Mouse (Mus musculus): ENCODE measurements around the gene 1110004F10Rik.
"Not testable (repeated sequence)": the region's sequence is repeated elsewhere in the genome, so short reads cannot be mapped to it uniquely, and the experiment has no call there.

1110004F10Rik gene

GRCm38 (mm10) chr7:116039196-116039537 is at the start of gene 1110004F10Rik:
TSS of gene 1110004F10Rik (plus strand) at chr7:116039397.
- DNase-seq (ENCODE audit: low spot score) = peak; percentile 35

- no peak for DNase-seq (ENCODE audit: low spot score)
Measured at GRCm38 (mm10) chr7:116002726-116003125, 36.5 kb upstream of the 1110004F10Rik start.

GRCm38 (mm10) chr7:116029991-116030390 is 9.2 kb upstream of the 1110004F10Rik start:
- DNase-seq (ENCODE audit: low spot score) = peak; percentile 17

- DNase-seq (ENCODE audit: low spot score) = peak; percentile 66
Measured at GRCm38 (mm10) chr7:116030597-116031387, 8.4 kb upstream of the 1110004F10Rik start.

- DNase-seq (ENCODE audit: low spot score) = no peak
Measured at GRCm38 (mm10) chr7:116031388-116031717, 7.8 kb upstream of the 1110004F10Rik start.

GRCm38 (mm10) chr7:116031718-116032595 is 7.2 kb upstream of the 1110004F10Rik start:
- DNase-seq (ENCODE audit: low spot score) = peak; percentile 78

GRCm38 (mm10) chr7:116032596-116033307 is 6.4 kb upstream of the 1110004F10Rik start:
- peak; percentile 91 for DNase-seq (ENCODE audit: low spot score)

GRCm38 (mm10) chr7:116033371-116034241 is 5.6 kb upstream of the 1110004F10Rik start:
- DNase-seq (ENCODE audit: low spot score) = peak; percentile 75

- peak; percentile 91 for DNase-seq (ENCODE audit: low spot score)
Measured at GRCm38 (mm10) chr7:116034282-116034758, 4.9 kb upstream of the 1110004F10Rik start.

- no peak for DNase-seq (ENCODE audit: low spot score)
Measured at GRCm38 (mm10) chr7:116035504-116035903, 3.7 kb upstream of the 1110004F10Rik start.

GRCm38 (mm10) chr7:116036591-116037555 is 2.3 kb upstream of the 1110004F10Rik start:
- no peak for DNase-seq (ENCODE audit: low spot score)

- peak; percentile 39 for DNase-seq (ENCODE audit: low spot score)
Measured at GRCm38 (mm10) chr7:116038024-116038423, 1.2 kb upstream of the 1110004F10Rik start.

GRCm38 (mm10) chr7:116038511-116038910 is 686 bp upstream of the 1110004F10Rik start, which contains the start of gene Sox6:
TSS of gene Sox6 (minus strand) at chr7:116038796.
- peak; percentile 68 for DNase-seq (ENCODE audit: low spot score)

GRCm38 (mm10) chr7:116039538-116040466 is 605 bp downstream of the 1110004F10Rik start:
- DNase-seq (ENCODE audit: low spot score) = peak; percentile 93

GRCm38 (mm10) chr7:116040470-116041019 is 1.3 kb downstream of the 1110004F10Rik start:
- DNase-seq (ENCODE audit: low spot score) = no peak

GRCm38 (mm10) chr7:116060739-116061138 is 21.5 kb downstream of the 1110004F10Rik start:
- DNase-seq (ENCODE audit: low spot score) = no peak

GRCm38 (mm10) chr7:116084366-116084765 is 45.2 kb downstream of the 1110004F10Rik start, which contains the start of gene Gm4353:
TSS of gene Gm4353 (minus strand) at chr7:116084635.
- DNase-seq (ENCODE audit: low spot score) = not testable (repeated sequence)

GRCm38 (mm10) chr7:116092710-116093465 is 53.7 kb downstream of the 1110004F10Rik start:
- peak; percentile 98 for DNase-seq (ENCODE audit: low spot score)
